Mouse (Mus musculus): ENCODE measurements around the gene Olfr1469.
"Not testable (repeated sequence)": the region's sequence is repeated elsewhere in the genome, so short reads cannot be mapped to it uniquely, and the experiment has no call there.

The Olfr1469 gene

GRCm38 (mm10) chr19:13407549-13407948 is at the start of gene Olfr1469:
Gene Olfr1469 (plus strand): TSS chr19:13407849.
- no peak for DNase-seq (ENCODE audit: low spot score)

GRCm38 (mm10) chr19:13361936-13362335 is 45.7 kb upstream of the Olfr1469 start, which contains the start of gene Olfr1467:
Gene Olfr1467 (plus strand): TSS chr19:13362236.
- DNase-seq (ENCODE audit: low spot score) = no peak

GRCm38 (mm10) chr19:13443109-13443508 is 35.5 kb downstream of the Olfr1469 start, which contains the start of gene Olfr1471:
Gene Olfr1471 (plus strand): TSS chr19:13443409.
- not testable (repeated sequence) for DNase-seq (ENCODE audit: low spot score)

- no peak for DNase-seq (ENCODE audit: low spot score)
Measured at GRCm38 (mm10) chr19:13455986-13456385, 48.3 kb downstream of the Olfr1469 start, which contains the start of gene Olfr1472. Gene Olfr1472 (minus strand): TSS chr19:13456086.

All from ovary, postnatal 10 days (tissue).